Mouse (Mus musculus): ENCODE measurements at regions not wholly inside any gene's neighbourhood (a gene's known extent, or its start where the extent isn't known, plus 50 kb on each side); places are given as distances from the start of the nearest gene placed in this dataset.

GRCm38 (mm10) chr5:77517252-77517651 is 109.4 kb upstream of the Igfbp7 start:
- TF ChIP-seq POLR2A (IDR thresholded peaks at IDR 0.05; ENCODE audit: borderline replicate concordance, insufficient read depth, low read length) (no peak), CTCF (IDR thresholded peaks at IDR 0.05; ENCODE audit: borderline replicate concordance, insufficient read depth, low read depth, low read length) (no peak)

All from cerebellum, adult 2 months (tissue).